Mouse (Mus musculus): ENCODE results near the gene Slco6c1. TPM values are rescaled to one million over a fixed set of nuclear protein-coding genes. Genes with fewer than 3 reads are reported as not detected.

The Slco6c1 gene
- polyA plus RNA-seq (2015; fragmentation: Nextera tagmentation; extraction: Ambion mirVana) = not detected in 2 replicates

- ATAC-seq = no peak
- Histone ChIP-seq H3K9ac (ENCODE audit: low read depth, low read length) (no peak within 1 kb of the TSS), H3K27ac (ENCODE audit: low read depth, low read length) (no peak within 1 kb of the TSS), H3K36me3 (ENCODE audit: control insufficient read depth, insufficient read depth) (no peaks in the 10 kb centered on the region), H3K27me3 (replicated peaks; ENCODE audit: control insufficient read depth, insufficient read depth, low read length) (no peaks in the 10 kb centered on the region), H3K9me3 (ENCODE audit: control insufficient read depth) (0 out of 2 replicates have a peak, but pooled peaks cover 5% of the 10 kb centered on the region), H3K4me3 (ENCODE audit: low read depth, low read length) (no peak within 1 kb of the TSS), H3K4me1 (replicated peaks; ENCODE audit: control insufficient read depth, insufficient read depth, low read length) (no peaks in the 10 kb centered on the region), H3K4me2 (replicated peaks; ENCODE audit: low read depth) (no peak within 1 kb of the TSS)
- no peak for TF ChIP-seq CTCF (IDR thresholded peaks at IDR 0.05; ENCODE audit: low read depth)
- 89% methylated on average over 6 of the region's 6 CpGs for WGBS
These were observed at the start of gene Slco6c1 for GRCm38 (mm10) chr1:97128201-97128600. Gene Slco6c1 (minus strand): TSS chr1:97128301.

- no peak for ATAC-seq
- no peak overlapping the region for H3K27ac ChIP-seq (ENCODE audit: low read depth, low read length)
- no peak for TF ChIP-seq CTCF (IDR thresholded peaks at IDR 0.05; ENCODE audit: low read depth)
- no peak overlapping the region for H3K4me2 ChIP-seq (replicated peaks; ENCODE audit: low read depth)
- no peaks in the 10 kb centered on the region for H3K9me3 ChIP-seq (ENCODE audit: control insufficient read depth)
- no peak overlapping the region for H3K4me3 ChIP-seq (ENCODE audit: low read depth, low read length)
- H3K4me1 ChIP-seq (replicated peaks; ENCODE audit: control insufficient read depth, insufficient read depth, low read length) = no peaks in the 10 kb centered on the region
- 37% methylated on average over 1 of the region's 1 CpGs for WGBS
- H3K9ac ChIP-seq (ENCODE audit: low read depth, low read length) = no peak overlapping the region
- no peaks in the 10 kb centered on the region for H3K36me3 ChIP-seq (ENCODE audit: control insufficient read depth, insufficient read depth)
- H3K27me3 ChIP-seq (replicated peaks; ENCODE audit: control insufficient read depth, insufficient read depth, low read length) = no peaks in the 10 kb centered on the region
These were observed 89.1 kb downstream of the Slco6c1 start for GRCm38 (mm10) chr1:97038982-97039381.

- Histone ChIP-seq H3K4me2 (replicated peaks; ENCODE audit: low read depth) (no peak overlapping the region), H3K4me1 (replicated peaks; ENCODE audit: control insufficient read depth, insufficient read depth, low read length) (no peaks in the 10 kb centered on the region), H3K27me3 (replicated peaks; ENCODE audit: control insufficient read depth, insufficient read depth, low read length) (no peaks in the 10 kb centered on the region), H3K27ac (ENCODE audit: low read depth, low read length) (no peak overlapping the region), H3K9me3 (ENCODE audit: control insufficient read depth) (no peaks in the 10 kb centered on the region), H3K36me3 (ENCODE audit: control insufficient read depth, insufficient read depth) (no peaks in the 10 kb centered on the region), H3K9ac (ENCODE audit: low read depth, low read length) (no peak overlapping the region), H3K4me3 (ENCODE audit: low read depth, low read length) (no peak overlapping the region)
- TF ChIP-seq CTCF (IDR thresholded peaks at IDR 0.05; ENCODE audit: low read depth) = peak; percentile 63
- 3% methylated on average over 2 of the region's 2 CpGs for WGBS
- ATAC-seq = no peak
These were observed 89.6 kb downstream of the Slco6c1 start for GRCm38 (mm10) chr1:97038548-97038947.

GRCm38 (mm10) chr1:97037955-97038354 lies 90.1 kb downstream of the Slco6c1 start:
- H3K27me3 ChIP-seq (replicated peaks; ENCODE audit: control insufficient read depth, insufficient read depth, low read length) = no peaks in the 10 kb centered on the region
- no peak overlapping the region for H3K27ac ChIP-seq (ENCODE audit: low read depth, low read length)
- WGBS = 59% methylated on average over 2 of the region's 2 CpGs
- no peaks in the 10 kb centered on the region for H3K4me1 ChIP-seq (replicated peaks; ENCODE audit: control insufficient read depth, insufficient read depth, low read length)
- no peak overlapping the region for H3K4me3 ChIP-seq (ENCODE audit: low read depth, low read length)
- no peak overlapping the region for H3K4me2 ChIP-seq (replicated peaks; ENCODE audit: low read depth)
- no peak overlapping the region for H3K9ac ChIP-seq (ENCODE audit: low read depth, low read length)
- ATAC-seq = no peak
- H3K36me3 ChIP-seq (ENCODE audit: control insufficient read depth, insufficient read depth) = no peaks in the 10 kb centered on the region
- H3K9me3 ChIP-seq (ENCODE audit: control insufficient read depth) = no peaks in the 10 kb centered on the region
- TF ChIP-seq CTCF (IDR thresholded peaks at IDR 0.05; ENCODE audit: low read depth) = no peak

GRCm38 (mm10) chr1:97021388-97021787 lies 106.7 kb downstream of the Slco6c1 start:
- 68% methylated on average over 2 of the region's 2 CpGs for WGBS
- Histone ChIP-seq H3K27me3 (replicated peaks; ENCODE audit: control insufficient read depth, insufficient read depth, low read length) (no peaks in the 10 kb centered on the region), H3K9me3 (ENCODE audit: control insufficient read depth) (no peaks in the 10 kb centered on the region), H3K27ac (ENCODE audit: low read depth, low read length) (no peak overlapping the region), H3K4me3 (ENCODE audit: low read depth, low read length) (no peak overlapping the region), H3K4me1 (replicated peaks; ENCODE audit: control insufficient read depth, insufficient read depth, low read length) (no peaks in the 10 kb centered on the region), H3K4me2 (replicated peaks; ENCODE audit: low read depth) (no peak overlapping the region), H3K9ac (ENCODE audit: low read depth, low read length) (no peak overlapping the region), H3K36me3 (ENCODE audit: control insufficient read depth, insufficient read depth) (no peaks in the 10 kb centered on the region)
- TF ChIP-seq CTCF (IDR thresholded peaks at IDR 0.05; ENCODE audit: low read depth) = no peak
- ATAC-seq = no peak

GRCm38 (mm10) chr1:97019404-97019803 lies 108.7 kb downstream of the Slco6c1 start:
- H3K4me1 ChIP-seq (replicated peaks; ENCODE audit: control insufficient read depth, insufficient read depth, low read length) = no peaks in the 10 kb centered on the region
- no peak overlapping the region for H3K9ac ChIP-seq (ENCODE audit: low read depth, low read length)
- no peak for ATAC-seq
- 68% methylated on average over 1 of the region's 1 CpGs for WGBS
- no peaks in the 10 kb centered on the region for H3K36me3 ChIP-seq (ENCODE audit: control insufficient read depth, insufficient read depth)
- TF ChIP-seq CTCF (IDR thresholded peaks at IDR 0.05; ENCODE audit: low read depth) = no peak
- H3K9me3 ChIP-seq (ENCODE audit: control insufficient read depth) = no peaks in the 10 kb centered on the region
- H3K27me3 ChIP-seq (replicated peaks; ENCODE audit: control insufficient read depth, insufficient read depth, low read length) = no peaks in the 10 kb centered on the region
- H3K27ac ChIP-seq (ENCODE audit: low read depth, low read length) = no peak overlapping the region
- H3K4me2 ChIP-seq (replicated peaks; ENCODE audit: low read depth) = no peak overlapping the region
- H3K4me3 ChIP-seq (ENCODE audit: low read depth, low read length) = no peak overlapping the region

- H3K36me3 ChIP-seq (ENCODE audit: control insufficient read depth, insufficient read depth) = no peaks in the 10 kb centered on the region
- no peak overlapping the region for H3K9ac ChIP-seq (ENCODE audit: low read depth, low read length)
- H3K27ac ChIP-seq (ENCODE audit: low read depth, low read length) = no peak overlapping the region
- no peak for ATAC-seq
- no peaks in the 10 kb centered on the region for H3K9me3 ChIP-seq (ENCODE audit: control insufficient read depth)
- H3K4me3 ChIP-seq (ENCODE audit: low read depth, low read length) = no peak overlapping the region
- no peaks in the 10 kb centered on the region for H3K4me1 ChIP-seq (replicated peaks; ENCODE audit: control insufficient read depth, insufficient read depth, low read length)
- H3K27me3 ChIP-seq (replicated peaks; ENCODE audit: control insufficient read depth, insufficient read depth, low read length) = no peaks in the 10 kb centered on the region
- no peak overlapping the region for H3K4me2 ChIP-seq (replicated peaks; ENCODE audit: low read depth)
- TF ChIP-seq CTCF (IDR thresholded peaks at IDR 0.05; ENCODE audit: low read depth) = peak; percentile 60
These were observed 109.1 kb downstream of the Slco6c1 start for GRCm38 (mm10) chr1:97018978-97019377.

All from intestine, postnatal 0 days (tissue).